Mouse (Mus musculus) spleen, postnatal 4 days (tissue): ENCODE results near the gene Nutf2.
"Not testable (repeated sequence)": the region's sequence is repeated elsewhere in the genome, so short reads cannot be mapped to it uniquely, and the experiment has no call there.

ENCODE experiments used
- DNase-seq, 2 experiments: peaks; one replicate each; pipeline ENCODE4 v3.0.0; 2022; ENCODE audit warnings: low spot score in 2 of 2

Nutf2 gene

DNA sequence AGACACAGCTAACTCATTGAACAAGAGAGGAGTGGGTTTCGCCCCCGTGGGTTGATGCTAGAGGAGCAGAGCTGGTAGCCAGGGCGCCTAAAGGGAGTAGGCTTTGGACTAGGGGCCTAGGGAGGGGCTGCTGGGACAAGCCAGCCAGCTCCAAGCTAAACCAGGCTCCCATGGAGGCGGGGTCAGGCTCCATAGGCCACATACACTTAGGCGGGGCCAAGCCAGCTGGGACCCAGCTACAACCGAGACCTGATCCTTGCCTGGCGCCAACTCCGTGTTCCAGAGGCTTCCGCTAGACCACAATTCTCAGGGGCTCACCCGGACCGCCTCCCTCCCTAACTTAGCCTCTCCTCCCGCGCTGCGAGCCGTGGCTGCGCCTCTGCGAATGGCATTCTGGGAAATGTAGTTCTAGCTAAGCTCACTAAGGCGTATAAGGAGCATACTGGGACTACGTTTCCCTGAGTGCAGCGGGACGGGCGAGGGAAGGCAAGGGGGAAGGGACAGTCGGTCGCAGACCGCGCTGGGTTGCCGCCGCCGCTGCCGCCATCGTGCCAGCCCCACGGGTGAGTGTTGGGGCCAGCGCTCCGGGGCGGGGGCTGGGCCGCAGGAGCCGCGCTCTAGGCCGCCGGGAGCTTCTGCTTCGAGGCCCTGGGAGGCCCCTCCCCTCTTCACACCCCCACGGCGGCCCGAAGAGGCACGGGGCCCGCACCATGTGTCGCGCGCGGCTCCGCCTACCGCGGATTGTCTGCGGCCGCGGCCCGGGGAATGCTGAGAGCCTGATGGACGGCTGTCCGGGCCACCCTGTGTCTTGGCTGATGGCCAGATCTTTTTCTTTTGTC, at the start of gene Nutf2:
Gene Nutf2 (plus strand): TSS at position 438 of the 839 bp plus-strand sequence.
- DNase-seq = peak; percentile 91 to 93

DNA sequence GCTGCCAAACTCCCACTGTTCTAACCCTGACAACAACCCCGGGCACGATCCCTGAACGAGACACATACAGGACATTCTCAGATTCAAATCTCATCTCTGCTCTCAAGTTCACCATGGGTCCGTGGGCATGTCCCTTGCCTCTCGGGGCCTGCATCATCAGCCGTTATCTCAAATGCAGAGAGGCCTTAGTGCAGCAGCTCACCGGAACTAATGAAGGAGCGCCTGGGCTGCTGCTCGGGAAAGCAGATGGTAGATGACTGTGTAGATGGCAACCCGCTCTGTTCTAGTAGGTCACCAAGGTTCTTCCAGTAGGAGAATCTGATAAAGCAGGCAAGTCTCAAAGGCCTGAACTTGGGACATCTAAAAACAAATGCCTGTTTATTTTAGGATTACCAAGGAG, 49.3 kb upstream of the Nutf2 start:
- DNase-seq = no peak

DNA sequence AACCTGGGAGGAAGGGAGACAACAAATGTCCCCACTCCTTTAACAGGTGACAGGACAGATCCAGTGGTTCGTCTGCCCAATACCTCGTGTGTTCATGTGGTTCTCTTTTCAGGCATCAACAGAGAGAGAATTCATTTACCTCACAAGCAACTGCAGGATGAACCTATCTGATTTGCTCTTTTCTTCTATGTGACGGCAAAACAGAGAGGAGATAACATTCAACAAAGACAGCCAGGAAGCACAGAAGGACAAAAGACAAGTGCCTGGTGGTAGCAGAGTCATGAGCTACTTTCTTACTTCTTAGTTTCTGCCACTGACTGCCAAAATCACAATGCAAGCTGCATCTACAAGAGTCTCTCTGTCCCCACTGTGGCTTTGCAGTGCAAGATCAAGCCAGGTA, 48.8 kb upstream of the Nutf2 start:
- no peak for DNase-seq

DNA sequence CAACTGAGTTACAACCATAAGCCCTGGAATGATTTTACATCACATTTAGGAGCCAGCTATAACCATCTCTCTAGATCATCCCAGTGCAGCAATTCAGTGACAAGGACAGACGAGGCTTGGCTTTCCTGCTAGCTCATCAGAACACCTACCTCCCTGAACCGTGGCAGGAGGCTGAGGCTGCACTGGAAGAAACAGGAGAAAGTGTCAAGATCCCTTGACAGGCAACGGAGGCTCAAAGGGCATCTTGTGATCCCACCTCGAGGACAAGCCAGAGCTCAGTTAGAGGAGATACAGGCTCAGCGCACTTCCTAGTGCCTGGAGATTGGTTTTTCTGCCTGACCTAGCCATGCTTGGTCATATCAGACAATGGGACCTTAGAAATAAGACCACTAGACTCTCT, 47.9 kb upstream of the Nutf2 start:
- DNase-seq = no peak

DNA sequence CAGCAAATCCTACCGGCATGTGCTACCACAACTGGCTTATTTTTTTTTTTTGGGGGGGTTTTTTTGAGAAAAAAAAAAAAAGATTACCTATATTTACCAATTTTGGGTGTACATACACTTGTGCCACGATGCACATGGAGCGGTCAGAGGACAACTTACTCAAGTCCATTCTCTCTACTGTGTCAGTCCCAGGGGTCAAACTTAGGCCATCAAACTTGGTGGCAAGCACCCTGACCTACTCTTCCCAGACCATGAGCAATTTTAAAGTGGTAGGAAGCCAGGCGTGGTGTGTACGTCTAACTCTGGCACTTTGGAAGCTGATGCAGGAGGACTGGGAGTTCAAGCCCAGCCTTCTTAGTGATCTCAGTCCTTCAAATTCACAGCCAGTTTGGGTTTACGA, 47.1 kb upstream of the Nutf2 start:
- DNase-seq = no peak

DNA sequence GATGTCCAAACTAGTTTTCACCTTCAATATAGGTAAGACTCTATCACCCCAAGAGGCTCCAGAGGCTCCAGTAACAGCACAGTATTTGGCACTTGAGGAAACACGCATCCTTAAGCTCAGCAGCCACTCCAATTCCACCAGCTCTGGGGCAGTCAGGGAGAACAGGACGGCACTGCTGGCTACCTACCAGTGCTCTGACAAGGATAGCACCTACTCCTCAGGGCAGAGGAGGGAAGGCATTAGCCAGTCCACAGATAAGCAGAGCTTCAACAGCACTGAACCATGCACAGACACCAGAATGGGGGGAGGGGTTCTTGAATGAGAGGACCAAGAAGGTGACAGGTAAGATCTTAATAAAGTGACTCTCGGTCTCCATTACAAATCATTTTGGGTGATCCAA, 40.7 kb upstream of the Nutf2 start:
- DNase-seq = peak in 1 of 2 experiments; percentile 33

DNA sequence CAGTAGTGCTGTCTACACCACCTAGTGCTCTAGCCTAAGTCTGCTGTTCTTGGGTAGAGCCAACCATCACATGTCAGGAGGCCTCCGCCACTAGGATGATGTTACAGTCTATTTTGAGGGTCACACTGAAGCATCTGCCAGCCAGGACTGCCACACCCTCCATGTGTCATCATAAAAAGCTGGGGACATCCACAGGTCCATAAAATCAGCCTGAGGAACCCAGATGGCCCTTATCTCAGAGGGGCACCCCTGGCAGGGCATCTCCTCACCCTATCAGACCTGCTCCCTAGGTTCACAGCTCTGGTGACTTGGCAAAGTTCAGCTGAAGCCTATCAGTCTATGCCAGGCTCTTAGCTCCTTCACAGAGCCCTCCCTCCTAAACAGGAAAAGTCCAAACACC, 39.5 kb upstream of the Nutf2 start:
- peak; percentile 84 to 86 for DNase-seq

DNA sequence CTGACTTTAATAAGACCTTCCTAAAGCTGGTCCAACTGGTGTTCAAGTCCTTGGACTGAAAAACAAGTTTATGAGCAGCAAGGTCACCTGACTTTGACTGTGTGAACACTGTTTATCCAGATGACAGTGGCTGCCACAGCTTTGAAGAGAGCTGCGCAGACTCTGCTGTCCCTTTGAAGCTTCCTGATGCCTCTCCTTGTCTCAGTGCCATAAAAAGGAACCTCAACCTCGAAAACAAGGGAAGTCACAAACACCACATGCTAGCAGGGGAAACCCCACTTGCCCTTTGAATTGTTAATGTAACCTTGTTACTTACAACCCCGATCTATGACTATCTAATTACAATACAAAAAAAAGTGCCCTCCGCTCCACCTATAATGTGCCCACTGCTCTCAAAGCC, 34.9 kb upstream of the Nutf2 start:
- no peak for DNase-seq

DNA sequence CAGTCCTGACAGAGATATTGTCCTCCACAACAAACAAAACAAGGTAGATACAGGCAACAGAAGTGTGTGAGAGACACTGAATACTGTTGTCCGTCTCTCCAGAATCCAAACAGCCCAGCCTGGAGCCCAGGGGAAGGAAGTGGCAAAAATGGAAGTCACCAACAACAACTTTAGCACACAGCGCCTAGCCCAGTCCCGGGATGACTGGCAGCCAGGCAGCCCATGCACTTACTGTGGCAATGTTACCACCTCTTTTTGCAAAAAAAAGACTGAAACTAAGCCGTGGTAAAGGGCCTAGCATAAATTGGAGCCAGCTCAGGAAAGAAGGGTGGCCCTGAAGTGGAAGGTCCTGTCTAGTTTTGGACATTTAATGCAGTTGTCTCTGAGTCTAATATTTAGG, 34.0 kb upstream of the Nutf2 start:
- no peak for DNase-seq

DNA sequence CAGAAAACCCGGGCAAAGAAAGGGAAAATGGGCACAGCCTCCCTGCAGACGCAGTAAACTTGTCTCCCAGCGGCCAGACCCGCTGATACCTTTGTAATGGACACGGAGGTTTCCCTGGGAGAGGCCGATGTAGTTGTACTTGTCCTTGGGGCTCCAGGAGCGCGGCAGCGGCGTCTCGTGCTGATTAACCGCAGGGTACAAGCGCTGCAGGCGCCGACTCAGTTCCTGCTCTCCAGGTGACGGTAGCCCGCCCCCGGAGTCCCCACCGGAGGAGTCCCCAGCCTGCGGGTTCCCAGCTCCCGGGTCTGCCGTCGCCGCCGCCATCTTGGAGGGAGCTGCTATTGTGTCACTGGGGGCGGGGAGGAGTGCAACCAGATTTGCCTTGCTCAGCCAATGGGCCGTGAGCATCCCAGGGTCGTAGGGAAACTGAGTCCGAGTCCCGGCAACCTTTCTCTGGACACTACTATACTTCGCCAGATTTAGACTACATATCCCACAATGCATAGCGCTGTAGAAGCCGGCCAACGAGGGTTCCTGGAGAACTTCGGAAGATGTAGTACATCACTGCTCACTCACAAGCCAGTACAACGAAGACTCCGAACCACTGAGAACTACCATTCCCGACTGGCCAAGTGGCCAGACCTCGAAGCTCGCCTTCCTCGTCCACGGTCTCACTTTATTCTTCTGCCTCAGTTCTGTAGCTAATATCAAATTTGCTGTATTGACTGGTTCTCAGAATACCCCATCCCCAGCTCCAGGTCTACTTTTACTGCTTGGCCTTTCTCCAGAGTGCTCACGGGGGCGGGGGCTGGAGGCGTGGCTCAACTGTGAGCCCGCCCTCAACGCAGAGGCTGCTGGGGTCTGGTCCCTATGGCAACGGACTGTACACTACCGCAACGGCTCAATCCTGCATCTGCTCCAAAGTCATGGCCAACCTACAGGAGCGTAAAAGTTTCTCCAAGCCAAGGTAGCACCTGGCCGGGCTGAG, 33.2 kb upstream of the Nutf2 start, which contains the start of the genes Ranbp10 and Tsnaxip1:
Gene Ranbp10 (minus strand): TSS at position 490 of the 988 bp plus-strand sequence.
Gene Tsnaxip1 (plus strand): TSS at position 871 of the 988 bp plus-strand sequence.
- DNase-seq = peak; percentile 94 to 96

DNA sequence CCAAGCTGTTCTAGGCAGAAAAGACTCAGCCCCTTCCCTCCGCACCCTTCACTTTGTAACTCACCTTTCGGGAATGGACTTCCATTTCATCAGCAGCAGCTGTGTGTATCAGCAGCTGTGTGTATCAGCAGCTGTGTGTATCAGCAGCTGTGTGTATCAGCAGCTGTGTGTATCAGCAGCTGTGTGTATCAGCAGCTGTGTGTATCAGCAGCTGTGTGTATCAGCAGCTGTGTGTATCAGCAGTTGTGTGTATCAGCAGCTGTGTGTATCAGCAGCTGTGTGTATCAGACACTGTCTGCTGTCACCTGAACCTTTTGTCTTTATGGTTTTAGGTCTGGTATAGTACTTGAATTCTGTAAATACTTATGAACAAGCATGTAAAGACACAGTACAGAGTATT, 26.6 kb upstream of the Nutf2 start:
- not testable (repeated sequence) for DNase-seq

DNA sequence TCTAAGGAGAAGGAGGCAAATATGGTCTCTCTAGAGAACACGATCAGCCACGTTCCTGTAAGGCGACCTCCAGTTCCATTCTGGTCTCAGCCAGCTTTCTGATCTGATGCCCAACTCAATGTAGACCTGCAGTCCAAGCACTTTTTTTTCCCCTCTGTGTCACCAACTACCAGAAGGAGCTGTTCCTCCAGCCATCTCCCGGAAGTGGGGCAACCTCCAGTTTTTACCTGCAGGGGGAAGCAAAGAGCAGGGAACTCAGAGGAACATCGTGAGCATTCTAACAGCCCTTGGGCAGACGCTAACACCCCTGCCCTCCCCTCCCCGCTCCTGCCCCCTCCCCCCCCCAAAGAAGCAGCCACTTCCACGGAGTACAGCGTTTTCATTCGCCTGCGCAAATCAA, 25.1 kb upstream of the Nutf2 start:
- peak; percentile 88 to 95 for DNase-seq

DNA sequence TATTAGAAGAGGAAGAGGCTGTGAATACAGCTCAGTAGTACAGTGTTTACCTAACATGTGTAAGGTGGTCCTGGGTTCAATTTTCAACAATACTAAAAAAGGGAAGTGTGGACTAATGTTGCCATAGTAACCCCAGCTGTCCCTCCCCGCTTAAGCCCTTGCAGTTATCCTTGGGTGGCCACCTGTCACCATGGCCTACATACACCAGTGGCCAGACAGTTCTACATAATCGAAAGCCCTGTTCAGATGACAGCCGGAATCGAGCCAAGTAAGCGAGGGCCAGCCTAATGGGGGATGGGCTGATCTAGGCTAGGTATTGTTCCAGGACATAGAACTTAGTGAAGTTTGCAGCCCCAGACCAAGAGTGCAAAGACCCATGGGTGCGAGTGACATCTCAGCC, 23.4 kb upstream of the Nutf2 start:
- no peak for DNase-seq

DNA sequence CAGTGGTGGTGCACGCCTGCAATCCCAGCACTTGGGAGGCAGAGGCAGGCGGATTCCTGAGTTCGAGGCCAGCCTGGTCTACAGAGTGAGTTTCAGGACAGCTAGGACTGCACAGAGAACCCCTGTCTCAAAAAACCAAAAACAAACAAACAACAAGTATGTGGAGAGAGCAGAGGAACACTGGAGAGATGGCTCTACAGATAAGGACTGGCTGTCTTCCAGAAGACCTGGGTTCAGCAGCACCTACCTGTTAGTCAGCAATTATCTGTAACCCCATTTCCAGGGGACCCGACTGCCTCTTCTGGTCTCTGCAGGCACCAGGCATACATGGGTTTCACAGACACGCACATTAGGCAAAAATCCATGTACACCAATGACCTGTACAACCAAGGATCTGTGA, 21.2 kb upstream of the Nutf2 start:
- no peak for DNase-seq

DNA sequence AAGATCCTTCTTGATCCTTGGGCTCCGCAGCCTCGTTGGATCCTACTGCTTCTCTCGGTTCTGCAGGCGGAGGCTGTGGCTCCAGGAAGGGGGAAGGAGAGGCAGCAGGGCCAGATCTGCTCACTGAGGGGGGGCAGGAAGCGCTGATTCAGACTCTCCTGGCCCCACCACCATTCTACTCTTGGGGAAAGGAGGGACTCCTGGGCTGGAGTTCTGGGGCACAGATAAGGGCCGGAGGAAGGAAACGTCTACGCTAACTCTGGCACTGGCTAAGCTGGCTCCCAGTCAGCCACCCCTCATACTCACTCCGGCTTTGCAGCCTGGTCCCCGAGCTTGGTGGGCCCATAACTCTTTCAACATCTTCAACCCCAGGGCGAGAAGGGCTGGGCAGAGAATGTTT, 13.7 kb upstream of the Nutf2 start:
- no peak for DNase-seq

DNA sequence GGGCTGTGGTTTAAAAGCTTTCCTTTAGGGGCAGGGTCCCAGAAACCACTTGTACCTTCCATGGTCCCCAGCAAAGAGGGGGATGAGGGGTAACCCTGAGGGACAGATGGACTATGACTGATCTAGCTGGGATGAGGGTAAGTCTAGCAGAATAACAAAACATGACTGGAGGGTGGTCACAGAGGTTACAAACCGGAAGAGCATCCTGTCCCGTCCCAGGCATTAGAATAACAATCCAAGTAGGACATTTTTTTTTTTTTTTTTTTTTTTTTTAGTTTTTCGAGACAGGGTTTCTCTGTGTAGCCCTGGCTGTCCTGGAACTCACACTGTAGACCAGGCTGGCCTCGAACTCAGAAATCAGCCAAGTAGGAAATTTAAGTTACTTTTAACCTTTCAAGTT, 10.4 kb upstream of the Nutf2 start:
- no peak for DNase-seq

DNA sequence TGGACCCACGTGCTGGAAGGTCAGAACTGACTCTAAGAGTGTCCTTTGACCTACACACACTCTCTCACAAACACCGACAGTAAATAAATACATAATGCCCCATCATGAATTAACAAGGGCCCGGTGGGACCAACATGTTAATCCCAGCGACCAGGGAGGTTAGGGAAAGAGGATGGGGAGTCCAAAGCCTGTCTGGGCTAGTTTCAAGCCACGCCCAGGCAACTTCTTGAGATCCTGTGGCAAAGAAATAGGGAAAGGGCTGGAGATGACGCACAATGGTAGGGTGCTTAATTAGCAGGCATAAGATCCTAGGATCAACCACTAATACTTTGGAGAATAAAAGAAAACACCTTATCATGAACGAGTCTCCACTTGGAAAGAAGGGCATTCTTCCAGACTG, 9.8 kb upstream of the Nutf2 start:
- DNase-seq = no peak

DNA sequence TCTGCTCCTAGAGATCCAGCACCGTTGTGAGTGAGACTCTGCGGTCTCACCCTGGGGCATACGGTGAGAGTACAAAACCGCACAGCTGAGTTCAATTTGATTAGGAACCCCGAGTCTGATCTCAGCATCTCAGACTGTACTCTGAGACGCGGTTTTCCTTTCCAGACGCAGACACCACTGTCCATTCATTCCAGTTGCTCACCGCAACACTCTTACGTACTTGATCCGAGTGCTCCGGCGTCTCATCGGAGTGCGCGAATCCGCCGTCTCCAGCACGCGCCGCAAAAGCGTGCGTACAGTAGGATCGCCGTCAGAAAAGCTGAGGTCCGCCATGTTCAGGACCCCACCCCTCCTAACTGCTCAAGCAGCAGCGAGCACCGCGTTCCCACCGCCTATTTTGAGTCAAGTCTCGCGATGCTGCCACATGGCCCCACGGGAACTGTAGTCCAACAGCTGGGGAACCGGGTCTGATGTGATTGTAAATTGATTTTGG, 8.7 kb upstream of the Nutf2 start:
- peak; percentile 88 to 94 for DNase-seq

DNA sequence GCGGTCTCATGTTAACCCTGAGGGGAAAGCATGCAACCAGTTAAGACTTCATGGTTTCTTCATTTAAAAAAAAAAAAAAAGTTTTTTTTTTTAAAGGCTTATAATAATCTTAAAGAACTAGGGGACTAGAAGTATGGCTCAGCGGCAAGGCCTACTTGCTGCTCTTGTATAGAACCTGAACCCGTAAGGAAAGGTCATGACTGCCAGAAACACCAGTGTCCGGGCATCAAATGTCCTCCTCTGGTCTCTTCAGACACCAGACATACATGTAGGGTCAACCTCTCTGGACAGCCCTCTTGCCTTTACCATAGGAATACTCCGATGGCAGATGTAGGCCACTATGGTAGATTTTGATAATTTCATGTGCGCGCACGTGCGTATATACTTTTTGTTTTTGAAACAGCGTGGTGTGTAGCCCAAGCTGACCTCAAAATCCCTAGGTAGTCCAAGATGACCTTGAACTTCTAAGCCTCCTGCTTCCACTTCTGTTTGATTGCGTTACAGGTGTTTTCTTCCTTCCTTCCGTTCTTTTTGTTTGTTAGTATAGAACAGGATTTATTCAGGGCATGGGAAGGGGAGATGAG, 8.1 kb upstream of the Nutf2 start:
- DNase-seq = no peak

DNA sequence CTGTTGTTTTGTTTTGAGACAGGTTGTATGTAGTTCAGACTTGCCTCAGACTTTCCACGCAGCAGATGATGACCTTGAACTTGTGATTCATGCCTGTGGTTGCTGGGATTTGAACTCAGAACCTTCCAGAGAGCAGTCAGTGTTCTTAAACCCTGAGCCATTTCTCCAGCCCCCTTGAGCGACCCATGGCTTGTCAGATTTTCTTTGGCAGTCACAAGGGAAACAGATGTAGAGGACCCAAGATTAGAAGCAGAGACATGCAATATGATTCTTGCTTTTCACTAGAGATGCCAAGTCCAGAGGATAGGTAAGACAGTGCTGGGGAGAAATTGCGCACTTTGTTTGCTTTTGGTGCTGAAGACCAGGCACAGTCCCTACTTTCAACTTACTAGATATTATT, 7.2 kb upstream of the Nutf2 start, which contains the start of gene Cenpt:
Gene Cenpt (minus strand): TSS at position 101 of the 400 bp plus-strand sequence.
- no peak for DNase-seq

DNA sequence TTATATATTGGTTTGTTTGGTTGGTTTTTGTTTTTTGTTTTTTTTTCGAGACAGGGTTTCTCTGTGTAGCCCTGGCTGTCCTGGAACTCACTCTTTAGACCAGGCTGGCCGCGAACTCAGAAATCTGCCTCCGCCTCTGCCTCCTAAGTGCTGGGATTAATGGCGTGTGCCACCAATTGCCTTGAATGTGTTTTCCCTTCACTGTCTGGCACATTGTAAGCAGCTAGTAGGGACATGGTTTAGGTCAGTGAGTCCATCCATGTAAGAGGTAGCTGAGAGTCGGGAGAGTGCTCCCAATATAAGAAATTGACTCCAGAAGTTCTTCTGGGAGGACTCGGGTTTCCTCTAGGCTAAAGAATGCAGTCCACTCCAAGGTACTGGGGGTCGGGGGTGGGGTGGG, 6.1 kb upstream of the Nutf2 start:
- DNase-seq = no peak

DNA sequence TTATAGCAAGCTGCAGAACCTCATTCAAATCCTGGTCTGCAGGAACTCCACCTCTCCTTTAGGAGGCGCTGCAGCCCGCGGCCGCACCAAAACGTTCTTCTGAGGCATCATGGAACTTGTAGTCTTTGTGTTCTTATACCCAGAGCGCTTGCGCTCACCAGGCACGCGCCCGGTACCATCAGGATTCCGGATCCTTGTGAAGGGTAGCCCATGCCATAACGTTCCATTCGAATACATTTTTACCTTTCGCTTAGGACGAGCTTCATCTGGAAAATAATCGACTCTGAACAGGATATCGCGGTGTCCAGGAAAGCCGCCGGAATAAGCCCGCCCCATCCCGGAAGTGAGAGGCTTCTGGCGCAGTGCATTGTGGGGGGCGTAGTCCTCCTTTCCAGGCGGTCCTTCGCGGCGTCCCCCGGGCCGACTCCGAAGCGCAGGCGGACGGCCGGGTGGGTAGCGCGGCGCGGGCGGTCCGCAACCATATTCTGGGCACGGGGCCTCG, 5.6 kb upstream of the Nutf2 start, which contains the start of gene Thap11:
Gene Thap11 (plus strand): TSS at position 418 of the 502 bp plus-strand sequence.
- DNase-seq = peak; percentile 92 to 95
